Mouse (Mus musculus): Measurements from ENCODE around the gene Tgm1. TPM values are rescaled to one million over a fixed set of nuclear protein-coding genes. Genes with fewer than 3 reads are reported as not detected.

The Tgm1 gene
- polyA plus RNA-seq, 1 experiment: 9.0 TPM

- no peak for TF ChIP-seq GATA1 (IDR thresholded peaks at IDR 0.05; ENCODE audit: low read length)
Observed at GRCm38 (mm10) chr14:55730531-55731032, 16.9 kb upstream of the Tgm1 start.

- no peak for TF ChIP-seq GATA1 (IDR thresholded peaks at IDR 0.05; ENCODE audit: low read length)
Observed at GRCm38 (mm10) chr14:55730116-55730515, 16.4 kb upstream of the Tgm1 start.

- TF ChIP-seq GATA1 (IDR thresholded peaks at IDR 0.05; ENCODE audit: low read length): no peak
Observed at GRCm38 (mm10) chr14:55727889-55728685, 14.4 kb upstream of the Tgm1 start.

GRCm38 (mm10) chr14:55726261-55726660 lies 12.5 kb upstream of the Tgm1 start:
- TF ChIP-seq GATA1 (IDR thresholded peaks at IDR 0.05; ENCODE audit: low read length): no peak

GRCm38 (mm10) chr14:55724411-55724871 lies 10.7 kb upstream of the Tgm1 start:
- TF ChIP-seq GATA1 (IDR thresholded peaks at IDR 0.05; ENCODE audit: low read length): no peak

GRCm38 (mm10) chr14:55723433-55723832 lies 9.7 kb upstream of the Tgm1 start:
- no peak for TF ChIP-seq GATA1 (IDR thresholded peaks at IDR 0.05; ENCODE audit: low read length)

- TF ChIP-seq GATA1 (IDR thresholded peaks at IDR 0.05; ENCODE audit: low read length): no peak
Observed at GRCm38 (mm10) chr14:55722438-55722945, 8.8 kb upstream of the Tgm1 start.

- no peak for TF ChIP-seq GATA1 (IDR thresholded peaks at IDR 0.05; ENCODE audit: low read length)
Observed at GRCm38 (mm10) chr14:55721700-55722437, 8.1 kb upstream of the Tgm1 start, which contains the start of gene Rabggta. Gene Rabggta, minus strand, starts transcription at chr14:55722263.

- no peak for TF ChIP-seq GATA1 (IDR thresholded peaks at IDR 0.05; ENCODE audit: low read length)
Observed at GRCm38 (mm10) chr14:55721076-55721475, 7.3 kb upstream of the Tgm1 start.

GRCm38 (mm10) chr14:55720666-55721065 lies 6.9 kb upstream of the Tgm1 start:
- no peak for TF ChIP-seq GATA1 (IDR thresholded peaks at IDR 0.05; ENCODE audit: low read length)

GRCm38 (mm10) chr14:55719737-55720136 lies 6.0 kb upstream of the Tgm1 start:
- no peak for TF ChIP-seq GATA1 (IDR thresholded peaks at IDR 0.05; ENCODE audit: low read length)

GRCm38 (mm10) chr14:55716884-55717283 lies 3.2 kb upstream of the Tgm1 start:
- TF ChIP-seq GATA1 (IDR thresholded peaks at IDR 0.05; ENCODE audit: low read length): no peak

- TF ChIP-seq GATA1 (IDR thresholded peaks at IDR 0.05; ENCODE audit: low read length): no peak
Observed at GRCm38 (mm10) chr14:55716271-55716670, 2.5 kb upstream of the Tgm1 start.

GRCm38 (mm10) chr14:55714893-55715292 lies 1.2 kb upstream of the Tgm1 start:
- no peak for TF ChIP-seq GATA1 (IDR thresholded peaks at IDR 0.05; ENCODE audit: low read length)

- no peak for TF ChIP-seq GATA1 (IDR thresholded peaks at IDR 0.05; ENCODE audit: low read length)
Observed at GRCm38 (mm10) chr14:55713007-55713728, 558 bp downstream of the Tgm1 start.
